ENCODE assay signal across 10 mouse cellular contexts in the genomic region with DNA sequence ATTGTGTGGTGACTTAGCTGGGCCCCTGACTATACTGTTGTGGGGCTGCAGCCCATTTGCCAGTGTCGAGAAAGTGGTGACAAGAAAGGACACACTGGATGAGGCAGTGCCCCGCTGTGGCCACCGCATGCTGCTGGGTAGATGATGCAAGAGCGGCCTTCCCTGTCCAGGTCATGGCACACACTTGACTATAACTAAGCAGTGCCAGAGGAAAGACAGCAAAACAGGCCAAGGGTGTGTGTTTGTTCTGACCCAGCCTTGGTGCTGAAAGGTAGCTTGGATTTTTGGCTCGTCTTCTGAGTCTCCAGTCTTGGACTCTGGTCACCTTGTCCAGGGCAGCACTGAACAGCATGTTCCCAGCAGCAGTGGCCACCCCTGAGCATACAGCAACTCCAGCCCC.
A peak's percentile ranks its signal among the peaks of the same experiment; 100 is the strongest.
DNase-seq lines count a peak whose midpoint lies in the region; ATAC-seq and TF ChIP-seq lines count a peak whose summit lies in the region.
"Had no signal": no experiment of that assay in that cellular context is flagged by ENCODE, and none has a peak within 500 bp of the region (broad histone marks: within the 10 kb centered on the region; RNA-seq: fewer than 3 reads in every experiment).

No protein-coding gene starts in this region.

- no peak overlapping the region for H3K9ac ChIP-seq in kidney, embryonic 14.5 days (ENCODE audit: low read depth, low read length)
- H3K9ac ChIP-seq in intestine, embryonic 16.5 days (ENCODE audit: low read depth, low read length): no peak overlapping the region

- no peaks in the 10 kb centered on the region for H3K27me3 ChIP-seq in kidney, adult 2 months (replicated peaks; ENCODE audit: control insufficient read depth, insufficient read depth, low read length)
- H3K27me3 ChIP-seq in kidney, embryonic 14.5 days (ENCODE audit: control insufficient read depth, insufficient read depth, low read length): no peaks in the 10 kb centered on the region
- no peaks in the 10 kb centered on the region for H3K27me3 ChIP-seq in intestine, embryonic 16.5 days (replicated peaks; ENCODE audit: control insufficient read depth, insufficient read depth, low read length)

- peaks cover 13% of the 10 kb centered on the region; the same call in 1 of the 2 replicates for H3K4me1 ChIP-seq in kidney, adult 2 months (ENCODE audit: control insufficient read depth, insufficient read depth, low read length)
- peaks cover 15% of the 10 kb centered on the region for H3K4me1 ChIP-seq in kidney, embryonic 14.5 days (ENCODE audit: control insufficient read depth, insufficient read depth, low read length)
- no peaks in the 10 kb centered on the region for H3K4me1 ChIP-seq in intestine, embryonic 16.5 days (ENCODE audit: control insufficient read depth, insufficient read depth, low read length)

- intact Hi-C loops in heart, postnatal 10 days (cut with DNase I): no loop called here

- TF ChIP-seq CTCF in kidney, adult 2 months (conservative IDR thresholded peaks at IDR 0.05; ENCODE audit: insufficient read depth, insufficient read length, low read depth, low read length): no peak; the same call in 1 of the 2 replicates

- H3K4me3 ChIP-seq in kidney, adult 2 months (ENCODE audit: insufficient read depth, low read depth, low read length): no peak overlapping the region
- no peak overlapping the region for H3K4me3 ChIP-seq in kidney, embryonic 14.5 days (ENCODE audit: low read length)
- H3K4me3 ChIP-seq in intestine, embryonic 16.5 days (ENCODE audit: low read length): no peak overlapping the region

- no peaks in the 10 kb centered on the region for H3K9me3 ChIP-seq in kidney, embryonic 14.5 days (ENCODE audit: control insufficient read depth, low read length)
- no peaks in the 10 kb centered on the region for H3K9me3 ChIP-seq in intestine, embryonic 16.5 days (ENCODE audit: control insufficient read depth, low read length)

- peak; percentile 62 to 88 for DNase-seq in adrenal gland, adult (ENCODE audit: inconsistent age in 2 of 2, low spot score in 1 of 2)
- DNase-seq in adrenal gland, postnatal 4 days (ENCODE audit: low spot score in 2 of 2): no peak
- peak; percentile 83 for DNase-seq in kidney, adult 2 months
- DNase-seq in heart, postnatal 10 days: peak; percentile 57 to 63
- DNase-seq in lung, postnatal 25 days (ENCODE audit: low spot score): peak; percentile 26
- DNase-seq: cerebellum, adult 9-10 months had no signal

- no peak for ATAC-seq in kidney, embryonic 14.5 days (ENCODE audit: low FRiP score, low TSS enrichment)
- no peak for ATAC-seq in intestine, embryonic 16.5 days
- no peak for ATAC-seq in erythroid progenitor cell, adult 5-6 weeks (replicated peaks; ENCODE audit: low FRiP score, poor library complexity, severe bottlenecking)

- no peak overlapping the region for H3K4me2 ChIP-seq in kidney, embryonic 14.5 days (replicated peaks; ENCODE audit: low read depth, low read length)
- H3K4me2 ChIP-seq in intestine, embryonic 16.5 days (ENCODE audit: low read depth, low read length): no peak overlapping the region

- 56% methylated on average over 5 of the region's 5 CpGs for WGBS in kidney, adult 2 months
- 73% methylated on average over 5 of the region's 5 CpGs for WGBS in kidney, embryonic 14.5 days
- 88% methylated on average over 5 of the region's 5 CpGs for WGBS in intestine, embryonic 16.5 days

- TF ChIP-seq POLR2A in kidney, adult 2 months (IDR thresholded peaks at IDR 0.05; ENCODE audit: low read depth, low read length): no peak

- no peak overlapping the region for H3K27ac ChIP-seq in kidney, adult 2 months (ENCODE audit: insufficient read depth, low read depth, low read length)
- no peak overlapping the region for H3K27ac ChIP-seq in kidney, embryonic 14.5 days (ENCODE audit: low read depth, low read length)
- no peak overlapping the region for H3K27ac ChIP-seq in intestine, embryonic 16.5 days (ENCODE audit: low read length)
- H3K27ac ChIP-seq: kidney, postnatal 0 days had no signal

- no peaks in the 10 kb centered on the region; the same call in 1 of the 2 replicates for H3K36me3 ChIP-seq in kidney, adult 2 months (ENCODE audit: control insufficient read depth, insufficient read depth, low read length)
- H3K36me3 ChIP-seq in kidney, embryonic 14.5 days (ENCODE audit: control insufficient read depth, insufficient read depth, low read length): peaks cover 20% of the 10 kb centered on the region
- H3K36me3 ChIP-seq in intestine, embryonic 16.5 days (ENCODE audit: control insufficient read depth, insufficient read depth, low read length): peaks cover 2% of the 10 kb centered on the region; the same call in 1 of the 2 replicates

Comparison
In these comparisons a context has a peak if more than half of its experiments do, and no peak if none do; other contexts are left out.
1. DNase-seq: peak in adrenal gland, adult (2 of 2), kidney, adult 2 months (single experiment), heart, postnatal 10 days (2 of 2) and lung, postnatal 25 days (single experiment); none in adrenal gland, postnatal 4 days (0 of 2).